Mouse (Mus musculus): Measurements from ENCODE around the gene Wdr62.

- TF ChIP-seq CTCF (IDR thresholded peaks at IDR 0.05; ENCODE audit: low read depth, low read length), result no peak
- no peak for TF ChIP-seq POLR2A (IDR thresholded peaks at IDR 0.05; ENCODE audit: extremely low read depth, insufficient read depth, low read length)
These were observed 40.7 kb upstream of the Wdr62 start for GRCm38 (mm10) chr7:30320946-30321345.

Measured in liver, adult 2 months (tissue).